Mouse (Mus musculus): Measurements from ENCODE around the gene Acadvl.

DNA sequence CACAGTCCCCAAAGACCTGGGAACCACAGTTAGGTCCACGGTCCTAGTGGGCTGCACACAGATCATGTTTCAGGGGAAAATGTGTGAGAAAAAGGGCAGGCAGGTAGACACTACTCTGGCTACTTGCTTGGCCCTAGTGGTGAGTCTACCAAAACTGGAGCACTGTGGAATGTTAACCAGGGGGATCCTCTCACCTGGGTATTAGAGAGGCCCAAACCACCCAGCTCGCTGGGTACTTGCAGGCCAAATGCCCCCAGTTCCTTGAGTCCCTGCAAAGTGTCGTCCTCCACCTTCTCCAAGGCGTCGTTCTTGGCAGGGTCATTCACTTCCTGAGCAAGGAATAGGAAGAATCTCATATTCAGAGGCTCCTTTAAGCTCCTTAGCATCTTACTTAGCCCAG, 1.2 kb downstream of the Acadvl start:
- TF ChIP-seq CTCF (IDR thresholded peaks at IDR 0.05; ENCODE audit: borderline replicate concordance, extremely low read depth, insufficient read depth, insufficient read length) (no peak), POLR2A (IDR thresholded peaks at IDR 0.05; ENCODE audit: borderline replicate concordance, extremely low read depth, insufficient read depth, insufficient read length, poor library complexity, severe bottlenecking) (no peak)

Measured in brain, embryonic 14.5 days (tissue).